Mouse (Mus musculus) CD8-positive naive resting alpha-beta T cell, adult 2 months (primary cell): Measurements from ENCODE around the gene Rnaseh1.

Source experiments
- DNase-seq, 2 experiments: peaks; one replicate each; pipeline ENCODE4 v3.0.0; 2022; ENCODE audit warnings: low read depth in 2 of 2, low spot score in 2 of 2

Rnaseh1 gene

DNA sequence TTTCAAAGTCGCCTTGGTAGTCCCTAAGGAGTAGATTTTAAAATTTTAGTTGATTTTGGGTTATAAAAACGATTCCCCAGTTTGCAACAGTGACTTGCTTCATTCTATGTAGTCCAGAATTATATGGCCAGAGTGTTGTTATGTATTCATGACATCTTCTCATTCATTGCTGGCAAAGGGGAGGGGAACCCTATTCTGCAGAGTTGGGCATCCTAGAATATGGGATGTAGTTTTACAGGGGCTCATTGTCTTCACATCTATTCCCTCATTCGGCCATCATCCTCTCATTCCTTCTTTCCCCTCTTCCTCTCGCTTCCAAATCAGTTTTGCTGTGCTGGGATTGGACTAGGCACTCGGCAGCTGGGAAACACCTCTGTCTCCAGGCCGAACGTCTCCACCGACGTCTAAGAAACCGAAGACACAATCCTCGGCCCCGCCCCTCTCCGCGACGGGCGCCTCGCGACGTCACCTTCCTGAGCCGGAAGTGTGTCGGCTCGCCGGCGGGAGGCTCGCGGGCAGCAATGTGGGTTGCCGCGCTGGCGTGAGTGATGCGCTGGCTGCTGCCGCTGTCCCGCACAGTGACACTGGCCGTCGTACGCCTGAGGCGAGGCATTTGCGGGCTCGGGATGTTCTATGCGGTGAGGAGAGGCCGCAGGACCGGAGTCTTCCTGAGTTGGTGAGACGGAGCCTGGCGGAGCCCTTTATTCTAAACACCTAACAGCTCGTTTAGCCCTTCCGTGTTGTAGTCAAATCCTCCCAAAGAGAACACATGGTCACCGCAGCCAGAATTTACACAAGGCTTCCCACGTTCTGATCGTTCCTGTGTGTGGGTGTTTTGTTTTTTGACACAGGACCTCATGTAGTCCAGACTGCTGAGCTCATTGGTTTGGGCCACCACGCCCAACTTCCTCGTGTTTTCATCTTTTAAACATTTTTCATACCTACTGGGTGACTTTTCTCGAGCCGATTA, at the start of gene Rnaseh1:
Gene Rnaseh1 (plus strand): TSS at position 462 of the 970 bp plus-strand sequence.
- DNase-seq = peak; percentile 78 to 86

DNA sequence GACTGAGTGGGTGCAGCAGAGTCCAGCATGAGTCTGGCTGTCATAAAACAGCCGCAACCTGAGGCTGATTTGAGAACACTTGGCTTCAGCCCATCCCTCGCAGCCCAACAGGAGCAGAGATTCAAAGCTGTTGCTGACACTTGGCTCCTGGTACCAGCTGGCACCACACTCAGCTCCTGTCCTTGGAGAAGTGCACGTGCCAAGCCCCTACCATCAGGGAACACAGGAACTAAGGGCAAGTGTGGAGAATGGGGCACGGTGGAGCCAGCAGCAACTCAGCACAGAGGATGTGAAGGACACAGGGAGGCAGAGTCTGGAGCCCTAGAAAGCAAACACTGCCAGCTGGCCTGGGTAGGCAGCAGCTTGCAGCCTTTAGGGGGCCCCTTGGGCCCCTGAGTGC, 47.1 kb upstream of the Rnaseh1 start:
- no peak for DNase-seq

DNA sequence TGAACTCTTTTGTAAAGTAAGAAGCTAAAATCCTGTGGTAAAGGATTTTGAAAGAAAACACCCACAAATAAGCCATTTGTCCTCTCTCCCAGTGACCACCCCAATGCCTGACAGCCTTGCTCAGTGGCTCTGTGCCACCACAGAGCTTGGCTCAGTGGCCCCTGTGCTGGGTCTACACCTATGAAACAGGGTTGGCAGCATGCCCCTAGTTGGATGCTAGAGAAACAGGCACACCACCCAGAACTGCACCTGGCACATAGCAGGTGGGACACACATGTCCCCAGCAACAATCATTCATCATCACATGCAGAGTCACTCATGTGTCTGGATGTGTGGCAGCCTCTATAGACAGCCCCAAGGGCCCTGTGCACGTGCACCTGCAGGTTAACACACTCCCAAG, 45.9 kb upstream of the Rnaseh1 start:
- DNase-seq = no peak

GRCm38 (mm10) chr12:28607546-28608305, 41.7 kb upstream of the Rnaseh1 start:
- no peak for DNase-seq

- DNase-seq = no peak
Measured at GRCm38 (mm10) chr12:28612391-28612790, 37.0 kb upstream of the Rnaseh1 start.

DNA sequence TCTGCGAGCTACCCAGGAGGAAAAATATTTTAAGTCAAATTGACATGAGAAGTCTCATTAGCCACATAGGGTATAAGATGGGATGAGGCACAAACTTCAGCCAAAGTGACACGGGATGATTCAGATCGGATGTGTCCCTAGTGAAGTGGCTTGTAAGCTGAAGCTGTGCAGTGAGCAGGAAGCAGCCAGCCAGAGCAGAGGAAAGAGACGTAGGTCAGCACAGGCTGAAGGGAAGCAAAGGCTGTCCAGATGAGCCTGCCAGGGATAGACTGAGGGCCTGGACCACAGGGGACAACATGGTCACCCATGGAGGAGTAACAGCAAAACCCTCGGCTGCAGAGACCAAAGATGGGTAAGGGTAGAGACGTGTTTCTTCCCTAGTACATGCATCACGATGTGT, 35.0 kb upstream of the Rnaseh1 start:
- DNase-seq = no peak

DNA sequence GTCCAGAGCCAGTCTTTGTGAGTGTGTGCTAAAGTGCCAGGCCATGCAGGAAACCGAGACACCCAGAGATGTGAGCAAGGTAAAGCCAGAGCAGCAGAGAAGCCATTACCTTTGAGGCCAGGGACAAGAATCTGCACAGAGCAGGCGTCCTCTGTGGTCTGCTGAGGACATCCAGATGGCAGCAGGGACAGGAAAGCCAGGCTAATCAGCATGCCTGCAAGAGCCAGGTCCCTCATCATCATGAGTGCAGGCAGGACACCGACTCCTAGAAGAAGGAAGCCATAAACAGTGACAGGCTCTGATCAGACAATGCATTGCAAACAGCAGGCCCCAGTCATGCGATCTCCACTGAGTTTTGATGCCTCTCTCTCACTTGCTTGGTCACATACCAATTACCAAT, 32.1 kb upstream of the Rnaseh1 start:
- no peak for DNase-seq

DNA sequence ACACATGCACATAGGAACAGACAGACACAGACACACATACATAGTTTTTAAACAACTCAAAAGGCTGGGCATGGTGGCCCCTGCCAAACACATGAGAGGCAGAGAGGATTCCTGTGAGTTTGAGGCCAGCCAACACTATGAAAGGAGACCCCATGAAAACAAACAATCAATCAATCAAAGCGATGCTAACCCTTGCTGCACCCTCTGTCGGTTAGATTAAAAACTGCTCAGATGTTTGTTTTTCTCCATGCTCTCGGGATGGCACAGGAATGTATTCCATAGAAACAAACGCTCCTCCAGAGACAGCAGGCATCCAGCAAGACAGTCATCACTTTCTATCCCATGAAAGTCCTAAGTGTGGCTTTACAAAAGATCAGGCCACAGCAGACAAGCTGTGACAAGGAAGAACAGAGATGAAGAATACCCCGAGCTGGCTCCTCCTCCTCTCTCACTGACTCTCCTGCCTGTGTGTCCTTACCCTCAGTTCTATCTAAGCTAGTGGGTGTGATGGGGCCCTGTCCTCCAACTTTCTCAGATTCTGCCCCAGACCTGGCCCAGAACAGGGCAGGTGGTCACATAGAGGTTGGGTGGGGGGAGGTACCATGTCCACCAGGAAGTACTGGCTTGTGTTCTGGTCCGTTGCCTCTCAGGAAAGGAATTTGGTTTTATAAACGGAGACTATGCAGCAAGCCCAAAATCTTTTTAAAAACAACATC, 27.8 kb upstream of the Rnaseh1 start:
- no peak for DNase-seq

GRCm38 (mm10) chr12:28622167-28622532, 27.3 kb upstream of the Rnaseh1 start:
- no peak for DNase-seq

- DNase-seq = no peak
Measured at GRCm38 (mm10) chr12:28622641-28623040, 26.8 kb upstream of the Rnaseh1 start.

DNA sequence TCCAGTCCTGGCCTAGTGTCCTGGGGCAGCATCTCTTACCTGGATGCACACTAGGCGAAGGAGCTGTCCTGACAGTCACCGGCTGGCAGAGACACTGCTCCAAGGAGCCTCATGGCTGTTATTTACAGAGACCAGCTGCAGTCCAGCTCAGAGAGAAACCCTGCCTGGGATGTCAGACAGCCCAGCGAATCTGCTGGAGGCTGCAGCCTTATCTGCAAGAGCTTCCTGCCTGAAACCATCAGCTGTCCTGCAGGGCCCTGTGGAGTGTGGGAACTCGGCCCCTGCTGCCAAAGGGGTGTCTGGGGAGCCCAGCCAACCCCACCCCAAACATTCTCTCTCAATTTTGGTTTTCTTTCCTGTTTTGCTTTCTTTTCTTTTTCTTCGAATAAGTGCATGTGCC, 26.2 kb upstream of the Rnaseh1 start, which contains the start of gene Colec11:
Gene Colec11 (minus strand): TSS at position 183 of the 400 bp plus-strand sequence.
- no peak for DNase-seq

DNA sequence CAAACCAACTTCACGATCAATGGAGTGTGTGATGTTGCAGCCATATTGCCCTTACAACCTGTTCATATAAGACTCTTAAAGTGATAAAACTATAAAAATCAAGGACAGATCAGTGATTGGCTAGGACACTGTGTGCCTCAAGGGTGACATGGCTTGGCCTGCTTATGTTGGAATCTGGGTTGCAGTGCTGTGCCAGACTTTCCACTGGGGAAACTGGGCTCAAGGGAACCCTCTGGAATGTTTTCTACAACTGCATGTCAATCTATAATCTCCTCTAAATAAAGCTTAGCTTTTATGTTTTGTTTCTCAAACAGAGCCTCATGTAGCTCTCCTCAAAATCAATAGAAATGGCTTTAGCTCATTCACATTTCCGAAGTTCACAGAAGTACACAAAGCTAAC, 25.2 kb upstream of the Rnaseh1 start:
- DNase-seq = no peak

- DNase-seq = no peak
Measured at GRCm38 (mm10) chr12:28625407-28625806, 24.0 kb upstream of the Rnaseh1 start.

- DNase-seq = no peak
Measured at GRCm38 (mm10) chr12:28627092-28627491, 22.3 kb upstream of the Rnaseh1 start.

DNA sequence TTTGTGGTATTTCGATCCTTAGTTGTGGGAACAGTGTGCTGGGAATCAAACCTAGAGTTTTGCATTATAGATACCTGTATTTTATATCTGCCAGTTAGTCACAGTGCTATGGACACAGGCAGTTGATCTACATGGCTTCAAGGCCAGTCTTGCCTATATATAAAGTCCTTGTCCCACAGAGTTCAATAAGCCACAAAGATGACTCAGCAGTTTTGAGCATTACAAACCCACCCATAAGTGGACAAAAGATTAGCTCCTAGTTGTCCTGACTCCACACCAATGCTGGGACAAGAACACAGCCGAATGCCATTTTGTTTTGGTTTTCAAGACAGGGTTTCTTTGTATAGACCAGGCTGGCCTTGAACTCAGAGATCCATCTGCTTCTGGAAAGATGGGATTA, 21.0 kb upstream of the Rnaseh1 start:
- no peak for DNase-seq

DNA sequence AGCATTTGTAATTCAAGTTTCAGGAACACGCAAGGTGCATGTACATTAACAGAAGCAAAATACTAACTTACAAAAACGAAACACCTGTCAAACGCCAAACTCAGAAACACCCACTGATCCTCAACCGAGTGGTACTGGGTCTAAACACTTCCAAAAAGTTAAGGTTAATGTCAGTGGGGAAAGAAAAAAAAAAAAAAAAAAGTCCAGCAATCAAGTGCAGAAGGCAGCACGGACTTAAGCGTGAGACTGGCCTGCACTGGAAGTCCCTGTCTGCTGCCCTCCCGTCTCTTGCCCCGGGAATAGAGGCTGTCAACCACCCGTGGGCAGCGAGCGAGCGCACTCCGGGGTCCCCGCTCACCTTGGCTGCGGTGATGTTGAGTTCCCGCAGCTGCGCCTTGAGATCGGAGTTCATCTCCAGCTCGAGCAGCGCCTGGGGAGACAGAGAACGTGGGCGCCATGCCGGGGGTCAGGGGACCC, 14.3 kb upstream of the Rnaseh1 start:
- DNase-seq = no peak

GRCm38 (mm10) chr12:28635535-28636476, 13.6 kb upstream of the Rnaseh1 start, which contains the start of gene Rps7:
Rps7 (minus strand) TSS chr12:28635953.
- peak; percentile 91 to 92 for DNase-seq

DNA sequence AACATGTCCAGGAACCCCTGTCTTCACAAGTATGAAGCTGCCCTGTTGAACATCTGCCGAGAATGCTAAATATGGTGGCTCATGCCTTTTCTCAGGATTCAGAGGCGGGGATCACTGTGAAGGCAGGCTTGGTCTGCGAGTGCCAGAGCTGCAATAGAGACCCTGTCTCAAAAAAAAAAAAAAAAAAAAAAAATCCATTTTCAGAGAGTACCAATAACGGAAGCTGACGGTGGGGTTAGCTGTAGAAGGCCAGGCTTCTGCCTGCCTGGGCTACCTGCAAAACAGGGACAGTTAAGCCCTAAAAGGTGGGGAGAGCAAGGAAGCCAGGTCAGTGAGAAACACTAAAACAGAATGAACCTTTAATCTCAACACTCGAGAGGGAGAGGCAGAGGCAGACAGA, 12.9 kb upstream of the Rnaseh1 start:
- no peak for DNase-seq

GRCm38 (mm10) chr12:28638778-28639177, 10.6 kb upstream of the Rnaseh1 start:
- DNase-seq = no peak

GRCm38 (mm10) chr12:28662628-28663027, 13.2 kb downstream of the Rnaseh1 start:
- DNase-seq = no peak
